In the genomic region with DNA sequence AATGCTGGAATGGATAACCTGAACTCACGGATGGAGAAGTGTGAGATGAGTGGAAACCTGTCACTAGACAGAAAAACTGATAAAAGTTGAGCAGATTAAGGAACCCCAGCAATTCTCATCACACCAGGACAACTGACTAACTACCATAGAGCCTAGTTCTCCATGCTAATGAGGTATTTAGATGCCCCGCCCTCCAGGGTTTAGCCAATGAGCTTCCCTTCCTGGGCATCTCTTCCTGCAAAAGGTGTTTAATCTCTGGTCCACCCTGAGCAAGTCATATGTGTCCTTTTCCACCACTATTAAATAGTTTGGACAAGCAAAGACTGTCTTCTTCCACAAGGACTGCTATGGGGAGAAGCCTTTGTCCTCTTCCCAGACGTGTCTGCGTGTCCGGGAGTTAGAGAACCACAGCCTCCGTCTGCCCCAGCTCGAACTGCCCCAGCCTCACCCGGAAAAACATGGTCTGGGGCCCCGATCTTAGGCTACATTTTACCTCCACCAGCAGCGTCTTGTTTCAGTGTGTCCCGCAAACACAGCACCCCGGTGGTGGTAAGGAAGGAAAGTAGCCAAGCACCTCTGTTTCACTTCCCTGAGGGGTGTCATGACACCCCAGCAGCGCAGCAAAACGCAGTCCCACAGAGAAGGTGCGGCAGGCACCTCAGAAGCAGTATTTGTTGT, we compare ENCODE assay signal across 11 mouse cellular contexts. TPM values are rescaled to one million over a fixed set of nuclear protein-coding genes. Genes with fewer than 3 reads are reported as not detected.
DNase-seq lines count a peak whose midpoint lies in the region; ATAC-seq and TF ChIP-seq lines count a peak whose summit lies in the region.
"Had no signal": no experiment of that assay in that cellular context is flagged by ENCODE, and none has a peak within 500 bp of the region (broad histone marks: within the 10 kb centered on the region; RNA-seq: fewer than 3 reads in every experiment).

No protein-coding gene starts in this region.

- H3K27ac ChIP-seq in heart, embryonic 16.5 days (ENCODE audit: low read length), result no peak overlapping the region
- no peak overlapping the region for H3K27ac ChIP-seq in intestine, embryonic 15.5 days
- no peak overlapping the region for H3K27ac ChIP-seq in small intestine, adult 2 months (ENCODE audit: insufficient read depth, low read depth, low read length)
- H3K27ac ChIP-seq: embryonic facial prominence, embryonic 12.5 days; layer of hippocampus, adult 2 months had no signal

- no peak for TF ChIP-seq CTCF in E14TG2a.4 (conservative IDR thresholded peaks at IDR 0.05; ENCODE audit: low read length)
- TF ChIP-seq CTCF in small intestine, adult 2 months (IDR thresholded peaks at IDR 0.05; ENCODE audit: extremely low read depth, insufficient read length, insufficient replicate concordance, low read depth, low read length), result no peak

- H3K4me1 ChIP-seq in heart, embryonic 16.5 days (ENCODE audit: control insufficient read depth, insufficient read depth, low read length), result no peaks in the 10 kb centered on the region
- H3K4me1 ChIP-seq in E14TG2a.4 (replicated peaks; ENCODE audit: low read depth, low read length), result peaks cover 11% of the 10 kb centered on the region
- H3K4me1 ChIP-seq in intestine, embryonic 15.5 days (replicated peaks), result no peaks in the 10 kb centered on the region
- no peaks in the 10 kb centered on the region for H3K4me1 ChIP-seq in small intestine, adult 2 months (ENCODE audit: control insufficient read depth, insufficient read depth, insufficient read length, low read length)
- H3K4me1 ChIP-seq: embryonic facial prominence, embryonic 12.5 days had no signal

- DNase-seq in heart, adult 18-20 months, result no peak
- no peak for DNase-seq in kidney, postnatal 25 days
- no peak for DNase-seq in urinary bladder, postnatal 10 days (ENCODE audit: low spot score)
- no peak for DNase-seq in layer of hippocampus, adult 9-11 months
- DNase-seq: lung, postnatal 14 days had no signal

- no peaks in the 10 kb centered on the region for H3K27me3 ChIP-seq in heart, embryonic 16.5 days (ENCODE audit: control insufficient read depth, insufficient read depth, low read length)
- H3K27me3 ChIP-seq in E14TG2a.4 (ENCODE audit: insufficient read depth, low read length), result peaks cover 8% of the 10 kb centered on the region
- no peaks in the 10 kb centered on the region for H3K27me3 ChIP-seq in intestine, embryonic 15.5 days (replicated peaks)
- H3K27me3 ChIP-seq in small intestine, adult 2 months (ENCODE audit: control insufficient read depth, insufficient read depth, low read length), result no peaks in the 10 kb centered on the region
- H3K27me3 ChIP-seq: embryonic facial prominence, embryonic 12.5 days had no signal

- no peaks in the 10 kb centered on the region for H3K36me3 ChIP-seq in heart, embryonic 16.5 days (ENCODE audit: control insufficient read depth, insufficient read depth)
- no peaks in the 10 kb centered on the region for H3K36me3 ChIP-seq in E14TG2a.4 (ENCODE audit: insufficient read depth, low read length)
- H3K36me3 ChIP-seq in intestine, embryonic 15.5 days, result no peaks in the 10 kb centered on the region
- H3K36me3 ChIP-seq in small intestine, adult 2 months (ENCODE audit: control insufficient read depth, insufficient read depth, low read length), result no peaks in the 10 kb centered on the region
- H3K36me3 ChIP-seq: embryonic facial prominence, embryonic 12.5 days had no signal

- H3K9me3 ChIP-seq in heart, embryonic 16.5 days (replicated peaks; ENCODE audit: control insufficient read depth, low read length), result no peaks in the 10 kb centered on the region
- no peaks in the 10 kb centered on the region for H3K9me3 ChIP-seq in E14TG2a.4 (ENCODE audit: low read length)
- H3K9me3 ChIP-seq in intestine, embryonic 15.5 days, result no peaks in the 10 kb centered on the region
- H3K9me3 ChIP-seq: embryonic facial prominence, embryonic 12.5 days had no signal

- H3K9ac ChIP-seq in heart, embryonic 16.5 days (ENCODE audit: low read length), result 0 out of 2 replicates have a peak overlapping the region, but pooled peaks have one; percentile 13
- no peak overlapping the region for H3K9ac ChIP-seq in intestine, embryonic 15.5 days
- H3K9ac ChIP-seq: embryonic facial prominence, embryonic 12.5 days had no signal

- no peak for ATAC-seq in heart, embryonic 16.5 days (replicated peaks; ENCODE audit: extremely low read depth, insufficient read depth, low FRiP score)
- peak; percentile 41; the same call in 1 of the 2 replicates for ATAC-seq in intestine, embryonic 15.5 days

- H3K4me2 ChIP-seq in heart, embryonic 16.5 days (ENCODE audit: low read depth, low read length), result peak overlapping the region; percentile 38
- peak overlapping the region; percentile 48 for H3K4me2 ChIP-seq in intestine, embryonic 15.5 days (replicated peaks)
- H3K4me2 ChIP-seq: embryonic facial prominence, embryonic 12.5 days had no signal

- 25% methylated on average over 15 of the region's 15 CpGs for WGBS in heart, embryonic 16.5 days
- WGBS in intestine, embryonic 15.5 days, result 40% methylated on average over 15 of the region's 15 CpGs
- WGBS in small intestine, adult 2 months, result 23% methylated on average over 15 of the region's 15 CpGs

- peak overlapping the region; percentile 3; the same call in 1 of the 2 replicates for H3K4me3 ChIP-seq in heart, embryonic 16.5 days (ENCODE audit: low read length)
- H3K4me3 ChIP-seq in E14TG2a.4 (replicated peaks; ENCODE audit: low read length), result peak overlapping the region; percentile 78
- H3K4me3 ChIP-seq in intestine, embryonic 15.5 days (replicated peaks), result peak overlapping the region; percentile 19; the same call in 1 of the 2 replicates
- H3K4me3 ChIP-seq in small intestine, adult 2 months (ENCODE audit: low read depth, low read length), result peak overlapping the region; percentile 41
- H3K4me3 ChIP-seq: embryonic facial prominence, embryonic 12.5 days; layer of hippocampus, adult 2 months had no signal

- TF ChIP-seq POLR2A in small intestine, adult 2 months (IDR thresholded peaks at IDR 0.05; ENCODE audit: low read depth, low read length), result no peak

RNA-seq across cellular contexts. Expression of gene Cdhr3, which starts 26.1 kb away (rescaled TPM):
- polyA plus RNA-seq in heart, embryonic 16.5 days (2015; fragmentation: Nextera tagmentation; extraction: Ambion mirVana), result 0.28 and 0.55 TPM in 2 replicates
- total RNA-seq in heart, adult 18-20 months (2021), result under 1 TPM; 0.27 to 0.87 TPM
- polyA plus RNA-seq in intestine, embryonic 15.5 days (2015; fragmentation: Nextera tagmentation; extraction: Ambion mirVana), result not detected in 2 replicates
- polyA plus RNA-seq in small intestine, adult 2 months (2012; rRNA removed), result not detected in 2 replicates
- polyA plus RNA-seq: embryonic facial prominence, embryonic 12.5 days had no signal

RNA-seq across cellular contexts. Expression of gene Atxn7l1, which starts 28.7 kb away (rescaled TPM):
- polyA plus RNA-seq in heart, embryonic 16.5 days (2015; fragmentation: Nextera tagmentation; extraction: Ambion mirVana), result 10.2 and 10.8 TPM in 2 replicates
- 10 to 100 TPM; 16.9 to 17.4 TPM for total RNA-seq in heart, adult 18-20 months (2021)
- polyA plus RNA-seq in intestine, embryonic 15.5 days (2015; fragmentation: Nextera tagmentation; extraction: Ambion mirVana), result 12.5 and 13.5 TPM in 2 replicates
- 8.4 and 19.2 TPM in 2 replicates for polyA plus RNA-seq in small intestine, adult 2 months (2012; rRNA removed)

Comparison
In these comparisons a context has a peak if more than half of its experiments do, and no peak if none do; other contexts are left out.
1. H3K4me3 ChIP-seq: peak in every context shown above with its lines; median percentile 78 in E14TG2a.4; 41 in small intestine, adult 2 months; 19 in intestine, embryonic 15.5 days; 3 in heart, embryonic 16.5 days.